Mouse (Mus musculus) kidney, adult 9 months (tissue): ENCODE measurements at regions not wholly inside any gene's neighbourhood (a gene's known extent, or its start where the extent isn't known, plus 50 kb on each side); places are given as distances from the start of the nearest gene placed in this dataset.

ENCODE experiments used
- DNase-seq: peaks from one replicate; pipeline ENCODE4 v3.0.0; 2022

DNA sequence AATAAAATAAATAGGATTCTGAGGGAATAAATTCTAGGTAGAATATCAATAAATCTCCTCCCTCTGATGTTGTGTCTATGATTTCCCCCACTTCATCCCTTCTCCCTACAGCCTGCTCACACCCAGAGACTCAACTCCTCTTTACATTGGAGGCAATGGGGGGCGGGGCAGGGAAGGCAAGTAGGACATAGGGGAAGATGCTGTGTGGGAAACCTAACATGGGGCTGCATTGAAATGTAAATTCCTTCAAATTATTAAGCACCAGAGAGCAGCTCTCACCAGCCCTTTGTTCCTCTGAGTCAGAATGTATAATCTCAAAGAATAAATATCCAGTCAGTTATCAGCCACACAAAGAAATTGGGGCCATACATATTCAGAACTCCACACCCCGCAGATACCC is 91.6 kb downstream of the Nuf2 start:
- no peak for DNase-seq

DNA sequence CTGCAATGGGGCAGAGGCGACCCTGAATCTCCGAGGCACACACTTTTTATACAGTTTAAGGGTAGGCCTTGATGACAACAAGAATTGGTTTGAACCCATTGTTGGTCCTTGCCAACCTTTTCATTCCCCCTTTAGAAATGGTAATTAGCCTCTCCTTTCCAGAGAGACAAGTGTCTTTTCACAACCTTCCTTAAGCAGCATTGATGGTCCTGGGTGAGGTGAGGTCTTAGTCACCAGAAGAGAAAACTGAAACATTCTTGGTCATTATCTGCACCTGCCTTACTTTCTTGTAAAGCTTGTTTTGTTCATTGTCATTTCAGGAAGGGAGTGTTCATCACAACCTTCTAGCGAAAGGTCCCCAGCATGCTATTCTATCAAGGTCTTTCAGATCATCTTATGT is 93.3 kb downstream of the Nuf2 start:
- DNase-seq: no peak

DNA sequence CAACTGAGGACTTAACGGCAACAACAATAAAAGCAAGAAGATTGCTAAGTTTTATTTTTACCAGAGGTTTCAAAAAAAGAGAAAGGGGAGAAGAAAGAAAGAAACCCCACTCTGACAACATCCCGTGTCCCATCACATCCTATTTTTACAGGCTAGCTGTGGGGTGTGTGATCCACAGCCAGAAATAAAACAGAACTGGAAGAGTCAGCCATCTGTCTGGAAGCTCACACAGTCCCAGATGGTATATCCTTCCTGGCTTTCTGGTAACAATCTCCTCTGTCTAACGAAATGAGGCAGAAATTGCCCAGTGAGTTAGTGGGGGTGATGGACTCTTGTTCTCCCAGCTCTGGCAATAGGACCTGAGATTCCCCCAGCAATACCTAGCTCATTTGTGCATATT is 108.9 kb downstream of the Nuf2 start:
- no peak for DNase-seq

DNA sequence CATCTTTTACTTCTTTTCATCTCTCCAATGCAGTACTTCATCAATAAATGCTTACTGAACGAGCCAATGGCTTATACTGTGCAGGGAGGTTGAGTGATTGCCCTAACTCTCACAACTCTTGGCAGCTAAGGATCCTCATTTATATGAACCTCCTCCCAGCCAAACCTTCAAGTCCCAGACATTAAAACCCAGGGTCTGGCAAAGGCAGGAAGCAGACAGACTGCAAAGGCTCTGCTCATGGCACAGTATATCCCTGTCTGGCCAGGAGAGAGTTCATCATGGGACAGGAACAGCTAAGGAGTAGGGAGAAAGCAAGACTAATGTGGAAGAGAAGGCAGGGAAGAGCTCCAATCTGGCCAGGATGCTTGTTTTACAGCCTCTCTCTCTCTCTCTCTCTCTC is 109.6 kb downstream of the Nuf2 start:
- no peak for DNase-seq

DNA sequence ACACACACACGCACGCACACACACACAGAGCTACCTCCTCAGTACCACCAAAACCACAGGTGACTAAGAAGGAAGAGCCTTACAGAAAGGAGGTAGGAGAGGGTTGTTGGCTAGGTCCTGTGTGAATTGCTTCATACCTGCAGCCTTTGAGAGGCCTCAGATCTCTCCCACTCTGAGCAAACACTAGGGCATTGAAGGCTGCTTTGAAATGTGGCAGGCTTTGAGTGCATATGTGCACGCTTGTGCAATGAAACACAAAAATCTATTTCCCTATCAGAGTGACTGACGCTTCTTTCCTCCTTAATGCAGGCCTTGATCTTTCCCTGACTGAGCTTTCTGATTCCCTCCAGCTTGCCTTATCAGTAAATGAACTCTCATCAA is 112.6 kb downstream of the Nuf2 start:
- DNase-seq: no peak

DNA sequence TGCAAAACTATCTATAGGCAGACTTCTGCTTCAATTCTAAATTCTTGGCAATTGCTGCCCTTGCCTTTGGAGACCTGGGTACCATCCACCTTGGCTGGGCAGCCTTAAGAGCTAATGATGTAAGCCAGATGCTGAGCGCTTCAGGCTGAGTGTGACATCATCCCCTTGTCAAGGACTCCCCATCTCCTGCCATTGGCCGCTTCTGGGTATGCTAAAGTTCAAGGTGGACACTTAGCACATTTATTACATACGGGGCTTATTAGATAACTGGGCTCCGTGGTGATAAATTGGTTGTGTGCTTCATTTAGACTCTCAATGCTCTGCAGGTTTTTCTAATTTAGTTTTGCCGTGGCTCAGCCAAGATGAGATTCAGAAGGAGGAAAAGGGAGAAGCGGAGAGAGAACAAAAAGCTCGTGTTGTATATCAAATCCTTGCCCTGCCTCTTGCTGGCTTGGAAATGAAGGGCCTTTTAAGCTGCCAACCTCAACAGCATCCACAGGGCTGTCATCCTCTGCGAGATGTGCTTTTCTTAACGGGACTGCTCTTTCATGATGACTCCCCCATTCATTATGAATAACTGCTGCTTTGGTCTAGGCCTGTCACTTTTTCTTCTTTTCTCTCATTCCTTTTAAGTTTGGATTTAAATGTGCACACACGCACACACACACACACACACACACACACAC is 113.1 kb downstream of the Nuf2 start:
- DNase-seq: no peak

DNA sequence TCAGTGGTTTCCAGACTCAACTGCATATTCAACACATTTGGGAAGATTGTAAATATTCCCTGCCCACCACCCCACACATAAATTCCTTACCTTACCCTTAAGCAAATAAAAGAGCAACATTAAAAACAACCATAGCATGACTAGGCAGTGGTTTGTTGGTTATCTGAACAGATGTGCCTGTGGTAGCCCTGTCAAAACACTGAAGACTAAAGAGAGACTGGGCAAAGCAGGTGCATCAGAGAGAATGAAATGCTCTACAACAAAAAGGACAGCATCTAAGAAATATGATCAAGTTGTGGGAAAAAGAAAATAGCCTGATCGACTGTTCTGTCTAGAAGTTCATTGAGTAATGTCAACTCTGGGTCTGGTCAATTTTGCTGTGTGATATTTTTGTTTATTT is 114.6 kb downstream of the Nuf2 start:
- no peak for DNase-seq

DNA sequence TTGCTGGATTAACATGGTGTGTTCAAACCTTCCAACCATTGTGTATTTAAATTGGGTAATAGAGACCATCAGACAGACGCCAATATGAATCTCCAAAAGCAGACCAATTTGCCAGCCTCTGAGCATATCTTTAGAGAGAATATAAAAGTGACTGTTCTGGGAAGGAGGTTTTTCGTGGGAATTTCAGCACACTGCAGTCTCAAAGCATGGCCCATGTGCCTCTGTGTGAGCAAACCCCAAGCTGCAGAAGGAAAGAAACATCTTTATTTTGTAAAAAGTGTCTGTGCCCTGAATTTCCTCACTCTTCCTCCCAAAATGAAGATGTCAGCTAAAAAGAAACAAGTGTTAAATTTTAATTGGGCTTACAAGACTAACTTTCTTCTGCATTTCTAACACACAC is 123.1 kb downstream of the Nuf2 start:
- no peak for DNase-seq

DNA sequence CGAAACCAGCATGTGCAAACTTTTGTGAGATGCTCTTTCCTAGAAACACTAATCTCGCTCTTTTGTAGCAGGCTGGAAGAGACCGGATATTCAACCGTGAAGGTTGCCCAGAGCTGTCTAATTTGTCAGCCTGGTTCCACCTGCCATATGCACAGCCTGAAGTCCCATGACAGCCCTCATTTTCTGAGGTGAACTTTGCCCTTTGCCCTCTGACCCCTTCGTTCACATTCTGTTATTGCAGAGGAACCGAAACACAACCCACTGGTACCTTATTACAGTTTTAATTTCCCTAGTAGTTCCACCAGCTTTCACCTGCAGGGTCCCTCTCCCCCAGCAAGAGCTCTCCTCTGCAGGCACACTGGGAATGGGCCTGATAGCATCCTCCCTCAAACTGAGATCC is 130.4 kb downstream of the Nuf2 start:
- DNase-seq: no peak

DNA sequence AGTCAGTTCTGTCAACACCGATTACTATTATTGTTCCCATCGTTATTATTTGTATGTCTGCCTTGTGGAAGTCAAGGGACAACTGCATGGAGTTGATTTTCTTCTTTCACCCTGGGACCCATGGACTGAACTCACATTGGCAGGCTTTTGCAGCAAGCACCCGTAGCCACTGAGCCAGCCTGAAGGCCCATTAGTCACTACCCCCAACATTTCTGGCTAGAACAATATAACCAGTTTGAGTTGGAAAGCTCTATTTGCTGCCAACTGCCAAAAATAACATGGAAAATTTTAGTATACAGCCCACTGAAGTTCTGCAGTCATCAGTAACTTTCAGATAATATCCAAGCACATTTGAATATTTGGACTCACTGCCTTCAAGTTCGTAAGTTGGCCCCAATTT is 133.9 kb downstream of the Nuf2 start:
- no peak for DNase-seq

DNA sequence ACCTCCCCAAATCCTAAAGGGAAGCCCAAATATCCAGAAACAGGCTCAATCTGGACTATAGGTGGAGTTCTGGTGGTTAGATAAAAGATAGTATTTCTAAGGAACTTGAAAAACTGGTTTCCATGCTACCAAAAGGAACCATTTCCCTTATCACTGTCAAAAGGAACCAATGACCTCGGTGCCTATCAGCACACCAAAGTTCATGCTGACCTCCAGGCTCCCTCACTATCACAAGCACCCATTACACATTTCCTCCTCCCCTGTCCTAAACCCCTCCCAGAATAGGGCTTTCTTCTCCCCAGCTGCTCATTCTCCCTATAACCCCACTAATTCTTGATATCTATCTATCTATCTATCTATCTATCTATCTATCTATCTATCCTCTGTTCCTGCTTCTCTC is 144.2 kb downstream of the Nuf2 start:
- no peak for DNase-seq

DNA sequence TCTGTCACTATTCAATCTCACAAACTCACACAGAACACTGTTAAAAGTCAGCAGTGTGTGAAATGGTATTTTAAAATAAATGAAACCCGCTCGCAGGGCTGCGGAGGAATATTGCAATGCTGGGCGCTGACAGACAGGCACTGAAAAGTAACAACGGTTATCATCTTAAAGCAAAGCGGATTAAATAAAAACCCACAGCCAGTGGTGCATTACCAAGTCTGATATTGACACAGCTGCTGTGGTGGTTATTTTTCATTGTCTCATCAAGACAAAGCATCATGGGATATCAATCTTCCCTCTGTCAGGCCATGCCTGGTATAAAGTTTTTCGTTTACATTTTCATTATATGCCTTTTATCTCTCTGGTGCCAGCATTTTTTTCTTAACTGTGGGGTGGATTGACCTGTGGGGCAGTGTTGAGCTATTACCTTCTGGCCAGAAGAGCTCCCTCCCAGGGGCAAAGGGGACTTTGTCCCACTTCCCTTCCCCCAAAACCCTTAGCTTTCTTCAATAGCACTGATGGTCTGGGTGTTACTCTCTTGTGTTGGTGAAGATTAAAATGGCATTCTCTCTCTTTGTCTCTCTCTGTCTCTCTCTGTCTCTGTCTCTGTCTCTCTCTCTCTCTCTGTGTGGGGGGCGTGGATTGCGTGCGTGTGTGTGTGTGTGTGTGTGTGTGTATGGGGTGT is 145.4 kb downstream of the Nuf2 start:
- DNase-seq: peak; percentile 19

DNA sequence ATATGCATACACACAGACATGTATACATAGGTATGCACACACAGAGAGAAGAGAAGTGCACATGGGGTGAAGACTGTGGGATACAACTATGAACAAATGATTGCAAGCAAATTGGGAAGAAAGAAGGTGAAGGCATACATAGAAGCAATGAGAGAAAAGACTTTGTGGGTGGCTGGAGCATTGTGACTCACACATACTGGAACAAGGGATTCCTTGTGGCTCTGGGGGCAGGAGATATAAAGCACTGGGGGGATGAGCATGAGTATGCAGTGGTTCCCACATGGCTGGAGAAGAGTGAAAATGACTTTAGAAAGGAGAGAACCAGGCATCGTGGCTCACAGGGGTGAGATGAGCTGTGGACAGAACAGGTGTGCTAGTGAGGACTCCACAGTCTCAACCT is 156.6 kb downstream of the Nuf2 start:
- DNase-seq: no peak

DNA sequence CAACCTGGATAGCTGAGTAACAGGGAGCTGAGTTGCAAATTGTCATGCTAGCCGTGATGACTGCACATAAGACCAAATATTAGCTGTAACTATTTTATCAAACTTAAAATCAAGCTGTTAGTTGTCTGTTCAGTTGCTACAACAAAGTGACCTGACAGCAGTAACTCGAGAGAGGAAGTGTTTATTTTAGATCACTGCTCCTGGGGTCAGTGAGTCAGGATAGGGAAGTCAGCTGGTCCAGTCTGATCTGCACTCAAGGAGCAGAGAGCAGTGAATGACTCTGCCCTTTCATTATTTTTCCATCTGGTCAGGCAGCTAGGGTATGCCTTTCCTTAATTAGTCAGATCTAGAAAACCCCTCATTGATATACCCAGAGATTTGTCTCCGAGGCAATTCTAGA is 162.5 kb downstream of the Nuf2 start:
- no peak for DNase-seq

DNA sequence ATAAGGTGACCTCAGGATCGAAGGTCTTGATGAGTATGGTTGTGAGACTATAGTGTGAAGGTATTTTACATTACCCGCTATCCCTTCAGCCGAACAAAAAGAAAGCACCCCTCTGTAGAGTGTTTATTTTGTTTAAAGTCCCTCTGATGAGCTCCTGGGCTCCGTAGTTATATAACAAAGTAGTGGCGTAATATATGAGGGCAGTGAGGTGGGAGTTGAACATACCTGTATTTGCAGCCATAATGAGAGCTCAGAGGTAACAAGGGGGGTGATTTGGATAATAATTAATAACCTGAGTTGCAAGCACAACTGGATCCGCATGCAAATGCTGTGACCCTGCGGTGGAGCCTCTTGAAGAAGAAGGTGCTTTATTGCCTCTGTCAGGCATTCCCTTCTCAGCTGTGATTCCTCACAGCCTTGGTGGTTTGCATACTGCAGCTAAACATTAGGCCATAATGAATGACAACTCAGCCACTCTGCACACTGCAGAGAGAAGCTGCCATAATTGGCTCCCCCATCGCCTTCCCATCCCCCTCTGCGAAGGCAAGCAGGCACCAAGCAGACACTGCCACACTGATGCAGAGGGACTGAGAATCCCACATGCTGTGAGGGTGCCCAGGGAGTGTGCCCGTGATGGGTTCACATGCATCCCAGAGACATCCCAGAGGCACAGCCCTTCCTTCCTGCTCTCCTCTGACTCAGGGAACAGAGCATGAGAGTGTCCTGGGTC is 163.3 kb downstream of the Nuf2 start:
- no peak for DNase-seq

DNA sequence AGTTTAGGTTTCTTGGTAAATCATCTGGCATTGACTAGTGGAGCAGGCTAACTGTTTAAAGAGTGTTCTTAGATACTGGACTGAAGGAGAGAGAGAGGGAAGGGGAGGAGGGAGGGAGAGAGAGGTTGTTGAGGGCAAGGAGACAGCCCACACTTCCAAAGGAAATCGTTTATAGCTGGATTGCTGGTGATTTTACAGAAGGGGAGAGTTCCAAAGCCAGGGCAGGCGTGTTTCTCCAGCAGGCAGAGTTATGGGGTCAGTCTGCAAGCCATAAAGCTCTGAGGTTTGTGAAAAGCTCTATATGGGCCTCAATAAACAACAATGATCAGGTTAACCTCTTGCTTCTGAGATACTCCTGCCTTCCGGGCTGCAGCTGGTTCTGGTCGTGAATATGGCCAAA is 163.9 kb downstream of the Nuf2 start:
- DNase-seq: no peak

DNA sequence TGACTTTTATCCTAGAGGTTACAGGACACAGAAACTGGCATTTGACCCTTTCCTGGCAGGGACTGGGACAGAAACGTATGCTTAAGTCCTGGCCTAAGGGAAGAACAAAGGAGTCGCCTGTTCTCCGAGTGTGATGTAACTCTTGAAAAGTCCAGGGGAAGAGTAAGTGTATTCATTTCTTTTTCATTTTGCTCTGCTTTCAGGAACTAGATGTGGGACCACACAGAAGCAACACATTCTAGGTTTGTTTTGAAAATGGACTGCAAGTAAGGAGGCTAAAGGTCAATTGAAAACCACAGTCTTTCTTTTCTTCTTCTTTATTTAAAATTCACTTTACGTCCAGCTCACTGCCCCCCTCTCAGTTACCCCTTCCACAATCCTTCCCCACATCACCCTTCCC is 168.7 kb downstream of the Nuf2 start:
- no peak for DNase-seq

DNA sequence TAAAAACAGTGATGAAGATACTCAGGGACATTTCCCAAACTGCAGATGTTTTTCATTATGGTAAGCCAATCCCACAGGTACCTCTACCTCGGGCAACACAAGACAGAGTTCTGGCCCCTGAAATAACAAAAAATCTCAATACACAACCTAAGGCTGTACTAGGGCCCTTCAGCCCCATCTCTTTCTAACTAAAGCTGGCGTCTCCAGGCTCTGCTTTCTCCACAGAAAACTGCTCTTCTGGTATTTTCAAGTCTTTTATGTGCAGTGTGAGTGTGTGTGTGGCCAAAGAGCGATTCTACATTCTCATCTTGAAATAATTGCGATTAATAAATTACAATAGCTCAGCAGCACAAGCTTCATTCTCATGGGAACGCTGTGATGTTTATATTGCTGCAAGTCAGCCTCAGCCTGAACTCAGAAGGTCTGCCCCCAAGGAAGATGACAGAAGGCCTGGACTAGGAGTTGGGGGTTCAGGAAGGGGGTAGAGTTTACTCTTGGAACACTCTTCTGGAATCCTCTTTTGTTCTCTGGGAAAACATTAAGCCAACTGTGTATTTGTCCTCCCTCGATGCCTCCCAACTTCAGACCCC is 173.5 kb downstream of the Nuf2 start:
- DNase-seq: no peak

DNA sequence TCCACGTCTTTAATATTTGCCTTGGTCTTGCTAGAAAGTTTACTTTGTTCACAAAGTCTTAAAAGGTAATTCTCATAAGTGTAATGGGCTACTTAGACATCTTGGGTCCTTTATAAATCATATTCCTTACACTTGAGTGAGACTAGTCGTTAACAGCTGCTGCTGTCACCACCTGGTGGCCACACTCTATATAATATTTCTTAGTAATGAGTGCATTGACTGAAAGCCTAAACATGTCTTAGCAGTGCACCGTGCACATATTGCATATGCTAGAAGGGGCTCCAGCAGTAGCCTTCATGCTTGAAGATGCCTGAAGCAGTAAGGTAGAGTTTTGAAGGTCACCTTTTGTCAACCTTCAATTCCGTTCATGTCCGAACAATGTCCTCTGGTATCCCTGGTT is 177.2 kb downstream of the Nuf2 start:
- peak; percentile 45 for DNase-seq

DNA sequence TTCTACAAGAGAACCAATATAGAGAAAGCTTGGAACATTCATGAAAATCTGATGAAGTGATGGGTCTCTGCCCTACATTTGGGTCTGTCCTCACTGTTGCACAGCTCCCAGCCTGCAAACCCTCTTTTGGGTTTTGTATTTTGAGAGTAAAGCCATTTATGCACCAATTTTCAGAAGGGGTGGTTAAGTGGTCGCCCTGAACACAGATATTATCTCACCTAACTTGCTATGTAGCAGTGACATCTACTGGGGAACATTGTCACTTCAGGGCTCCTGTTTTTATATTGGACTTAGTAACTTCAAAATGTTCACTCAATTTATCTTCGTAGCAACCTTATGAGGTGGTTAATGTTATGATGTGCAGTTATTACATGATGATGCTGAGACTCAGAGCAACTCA is 183.6 kb downstream of the Nuf2 start:
- DNase-seq: peak; percentile 69

DNA sequence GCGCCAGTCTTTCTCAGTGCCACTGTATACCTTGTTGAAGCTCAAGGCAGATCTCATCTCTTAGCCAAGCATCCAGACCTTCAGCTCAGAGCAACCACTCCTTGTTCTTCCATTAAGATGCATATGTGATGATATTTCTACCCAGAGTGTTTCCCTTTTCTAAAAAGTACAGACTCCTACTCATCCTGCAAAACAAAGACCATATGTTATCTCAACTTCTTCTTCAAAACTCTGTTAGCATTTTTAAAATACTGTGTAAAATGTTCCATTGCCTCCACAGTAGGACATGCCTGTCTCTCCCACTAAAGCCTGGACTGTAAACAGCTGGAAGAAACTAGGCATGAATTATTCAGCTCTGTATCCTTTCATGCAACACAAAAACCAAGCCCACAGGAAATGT is 184.4 kb downstream of the Nuf2 start:
- no peak for DNase-seq

DNA sequence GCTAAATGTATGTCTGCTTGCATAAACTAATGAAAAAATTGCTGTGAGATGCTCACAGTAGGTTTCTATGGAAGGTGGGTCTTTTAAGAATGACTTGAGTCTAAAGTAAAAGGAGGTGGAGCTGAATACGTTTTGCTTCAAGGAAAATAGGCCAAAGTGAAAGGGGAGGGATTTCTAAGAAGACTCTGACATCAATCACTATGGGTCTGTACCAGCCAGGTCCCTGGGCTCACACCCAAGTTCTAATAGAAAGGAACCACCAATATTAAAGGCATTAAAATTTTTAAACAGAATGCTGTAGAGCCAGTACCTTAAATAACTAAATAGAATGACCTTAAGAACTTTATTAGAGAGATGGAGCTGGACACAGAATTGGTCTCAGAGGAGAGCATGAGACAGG is 190.1 kb downstream of the Nuf2 start:
- DNase-seq: peak; percentile 31

DNA sequence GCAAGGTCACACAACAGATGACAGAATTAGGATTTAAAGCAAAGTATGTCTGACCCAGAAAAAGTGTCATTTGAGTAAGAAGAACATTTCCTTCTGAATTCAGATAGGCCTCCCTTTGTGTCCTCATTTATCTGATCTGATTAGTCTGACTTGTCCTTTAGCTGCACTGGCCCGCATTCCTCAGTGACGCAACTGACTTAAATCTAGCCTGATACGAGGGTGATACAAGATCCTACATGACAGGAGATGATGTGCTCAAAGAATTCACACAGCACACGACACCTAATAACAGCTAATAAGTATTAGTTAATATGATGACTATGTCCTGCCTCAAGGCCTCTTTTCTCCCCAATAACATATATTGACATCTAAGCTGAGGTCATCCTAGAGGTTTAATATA is 192.8 kb downstream of the Nuf2 start:
- DNase-seq: no peak

DNA sequence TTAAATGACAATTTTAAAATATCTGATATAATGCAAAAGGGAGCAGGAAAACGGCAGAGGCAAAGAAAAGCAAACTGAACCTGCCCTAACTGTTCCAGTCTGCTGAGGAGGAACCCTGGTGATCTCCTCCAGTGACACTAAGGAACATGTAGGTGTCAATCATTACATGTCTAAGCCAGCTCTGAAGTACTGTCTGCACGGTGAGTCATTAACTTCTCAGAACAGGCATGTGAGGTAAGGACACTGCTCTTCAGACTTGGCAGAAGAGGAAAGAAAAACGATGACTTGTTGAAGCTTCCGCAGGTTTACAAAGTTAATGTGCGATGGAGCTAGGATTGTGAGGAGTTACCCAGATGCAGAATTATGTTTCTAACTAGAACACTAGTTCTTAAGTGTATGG is 199.1 kb downstream of the Nuf2 start:
- peak; percentile 86 for DNase-seq
